Mouse (Mus musculus): ENCODE results near the gene Foxr2. TPM values are rescaled to one million over a fixed set of nuclear protein-coding genes. Genes with fewer than 3 reads are reported as not detected.

Foxr2 gene
- 0.06 TPM in 1 of 2 replicates, not detected in the other for polyA plus RNA-seq (2012; rRNA removed)

DNA sequence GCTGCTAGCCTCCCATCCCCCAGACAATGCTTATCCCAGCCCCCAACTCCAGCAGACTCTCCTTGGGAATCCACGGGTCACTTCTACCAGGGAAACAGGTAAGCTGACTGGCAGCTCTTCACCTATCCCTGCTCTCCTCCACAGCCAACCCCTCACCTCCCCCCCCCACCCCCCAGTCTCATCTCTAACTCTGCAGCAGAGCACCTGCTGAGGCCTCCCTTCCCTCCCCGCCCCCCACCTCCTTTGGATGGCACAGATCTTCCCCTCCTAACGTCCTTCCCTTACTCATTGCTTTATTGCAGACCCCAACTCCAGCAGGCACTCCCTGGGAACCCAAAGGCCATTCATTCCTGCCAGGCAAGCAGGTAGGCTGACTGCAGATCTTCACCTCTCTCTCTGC is at the start of gene Foxr2:
Foxr2 (plus strand) TSS at position 301 of the 400 bp plus-strand sequence.

DNA sequence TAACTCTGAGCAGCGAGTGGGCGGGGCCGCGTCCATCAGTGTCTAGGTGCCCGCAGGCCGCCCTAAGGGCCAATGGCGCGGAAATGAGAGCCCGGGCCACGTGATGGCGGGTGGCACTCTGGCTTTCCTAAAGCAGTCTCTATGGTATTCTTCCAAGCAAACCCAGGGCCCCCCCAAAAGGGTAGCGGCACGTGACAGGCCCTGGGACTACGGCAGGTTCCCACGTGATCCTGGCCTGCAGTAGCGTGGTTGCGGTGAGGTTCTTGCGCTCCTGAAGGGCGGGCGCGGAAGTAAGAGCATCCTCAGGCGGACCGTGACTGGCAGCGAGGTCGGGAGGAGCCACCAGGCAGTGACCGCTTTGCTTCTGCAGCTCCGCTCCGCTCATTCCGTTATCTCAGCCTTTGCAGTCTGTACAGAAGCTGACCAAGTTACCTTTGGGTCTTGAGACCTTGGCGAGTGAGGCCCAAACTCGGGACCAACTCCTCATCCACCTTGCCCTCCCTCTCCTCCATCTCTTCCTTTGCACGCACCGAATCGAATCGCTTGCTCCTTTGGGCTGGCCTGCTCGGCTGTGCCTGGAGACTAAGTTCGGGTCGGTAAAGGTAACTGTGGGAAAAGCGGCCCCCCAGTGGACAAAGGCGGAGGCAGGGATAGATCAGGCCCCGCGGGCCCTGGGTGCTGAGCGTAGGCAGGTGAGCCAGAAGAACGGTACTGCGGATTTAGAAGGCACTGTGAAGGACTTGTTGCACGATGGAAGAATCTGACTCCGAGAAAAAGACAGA is 21.3 kb downstream of the Foxr2 start, which contains the start of gene Rragb:
Rragb (plus strand) TSS at position 248 of the 782 bp plus-strand sequence.

Other genes with a start within 250 kb of the Foxr2 start
- 0.55 and 0.58 TPM in 2 replicates for gene Usp51, start 112.3 kb upstream of the Foxr2 start, polyA plus RNA-seq (2012; rRNA removed)
- 10.0 and 11.6 TPM in 2 replicates for gene Mageh1, start 81.2 kb upstream of the Foxr2 start, polyA plus RNA-seq (2012; rRNA removed)
- 4.4 and 4.8 TPM in 2 replicates for gene Rragb, start 21.2 kb downstream of the Foxr2 start, polyA plus RNA-seq (2012; rRNA removed)
- gene Klf8, start 118.7 kb downstream of the Foxr2 start, polyA plus RNA-seq (2012; rRNA removed): 2.0 and 2.1 TPM in 2 replicates